Mouse (Mus musculus) lung, postnatal 36 days (tissue): ENCODE measurements around the gene Tigar.

Experiments used
- DNase-seq: peaks from one replicate; pipeline ENCODE4 v3.0.0; 2022; ENCODE audit warnings: mixed read lengths

Gene Tigar

DNA sequence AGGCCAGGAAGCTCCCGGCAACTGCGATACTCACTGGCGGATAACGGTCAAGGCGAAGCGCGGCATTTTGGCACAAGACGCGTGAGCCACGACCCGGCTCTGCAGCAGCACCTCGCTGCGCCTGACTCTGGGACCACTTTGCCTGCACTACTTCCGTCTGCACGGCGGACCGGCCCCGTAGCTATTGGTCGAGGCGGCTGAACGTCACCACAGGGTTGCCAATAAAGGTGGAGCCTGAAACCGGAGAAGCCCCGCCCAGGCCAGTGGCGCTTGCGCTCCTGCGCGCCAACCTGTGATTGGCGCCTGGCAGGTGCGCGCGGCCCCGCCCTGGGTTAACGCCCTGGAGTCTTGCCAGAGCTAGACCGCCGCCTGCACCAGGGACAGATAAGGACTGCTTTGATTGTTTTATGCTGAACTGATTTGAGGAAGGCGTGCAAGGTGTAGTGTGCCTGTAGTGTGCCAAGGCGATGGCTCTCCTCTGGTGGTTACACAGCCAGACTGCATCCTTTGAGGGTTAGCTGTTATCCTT lies at the start of gene Tigar:
TSS of gene Tigar (minus strand) at position 156 of the 529 bp plus-strand sequence.
- DNase-seq: peak; percentile 97

DNA sequence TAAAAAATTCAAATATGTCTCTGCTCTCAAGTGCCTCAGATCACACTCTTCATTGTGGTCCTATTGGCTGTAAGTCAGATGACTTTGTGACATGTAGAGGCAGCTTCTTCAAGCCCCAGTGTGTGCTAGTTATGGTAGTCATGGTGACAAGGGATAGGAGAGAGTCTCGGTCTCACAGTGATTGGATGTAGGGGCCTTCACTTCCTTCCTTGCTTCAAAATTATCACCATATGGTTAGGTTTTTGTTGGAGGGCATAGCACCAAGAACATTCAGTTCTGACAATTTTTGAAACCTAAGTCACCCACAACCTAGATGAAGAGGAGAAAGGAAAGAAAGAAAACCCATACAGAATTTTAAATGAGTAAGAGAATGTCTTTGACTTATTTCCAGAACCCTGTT lies 48.0 kb upstream of the Tigar start:
- DNase-seq: no peak

DNA sequence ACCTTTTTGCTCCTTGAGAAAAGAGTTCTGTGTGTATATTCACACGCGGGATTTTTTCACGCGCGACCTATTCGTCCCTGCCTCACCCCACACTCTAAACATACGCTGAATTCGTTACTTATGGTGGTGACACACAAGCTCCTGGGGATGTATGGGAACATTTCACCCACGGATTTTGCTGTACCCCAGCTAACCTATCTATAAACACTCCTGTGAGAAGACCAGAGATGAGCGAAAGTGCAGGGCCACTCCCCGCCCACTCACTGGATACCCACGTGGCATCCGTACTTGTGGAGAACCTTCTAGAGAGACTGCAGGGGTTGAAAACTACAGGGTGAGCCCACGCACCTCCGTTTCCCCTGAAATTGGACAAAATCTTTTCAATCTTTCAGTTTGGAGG lies 46.1 kb upstream of the Tigar start:
- DNase-seq: peak; percentile 62

DNA sequence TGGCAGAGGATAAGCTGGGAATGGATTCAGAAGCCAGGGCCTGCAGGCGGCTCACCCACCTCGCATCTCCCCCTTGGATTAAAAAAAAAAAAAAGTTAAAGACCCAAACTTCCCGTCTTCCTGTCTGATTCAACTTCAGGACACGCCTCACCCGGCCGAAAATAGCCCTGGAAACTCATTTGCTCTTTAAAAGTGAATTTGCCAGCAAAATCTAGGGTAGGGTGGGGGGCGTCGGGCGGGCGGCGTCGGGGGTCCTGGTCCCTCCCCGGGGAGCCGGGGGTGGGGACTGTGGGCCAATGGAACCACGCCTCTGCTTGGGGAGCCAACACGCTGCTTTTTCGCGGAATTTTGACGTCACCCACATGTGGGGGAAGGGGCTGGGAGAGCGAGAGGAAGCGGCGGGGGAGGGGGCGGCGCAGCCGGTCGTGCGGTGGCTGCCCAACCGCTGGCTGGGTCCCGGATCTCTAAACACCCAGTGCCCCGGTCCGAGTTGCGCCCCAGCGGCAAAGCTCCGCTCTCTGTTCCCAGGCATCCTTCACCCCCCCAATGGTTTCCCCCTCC lies 45.4 kb upstream of the Tigar start:
- peak; percentile 82 for DNase-seq

DNA sequence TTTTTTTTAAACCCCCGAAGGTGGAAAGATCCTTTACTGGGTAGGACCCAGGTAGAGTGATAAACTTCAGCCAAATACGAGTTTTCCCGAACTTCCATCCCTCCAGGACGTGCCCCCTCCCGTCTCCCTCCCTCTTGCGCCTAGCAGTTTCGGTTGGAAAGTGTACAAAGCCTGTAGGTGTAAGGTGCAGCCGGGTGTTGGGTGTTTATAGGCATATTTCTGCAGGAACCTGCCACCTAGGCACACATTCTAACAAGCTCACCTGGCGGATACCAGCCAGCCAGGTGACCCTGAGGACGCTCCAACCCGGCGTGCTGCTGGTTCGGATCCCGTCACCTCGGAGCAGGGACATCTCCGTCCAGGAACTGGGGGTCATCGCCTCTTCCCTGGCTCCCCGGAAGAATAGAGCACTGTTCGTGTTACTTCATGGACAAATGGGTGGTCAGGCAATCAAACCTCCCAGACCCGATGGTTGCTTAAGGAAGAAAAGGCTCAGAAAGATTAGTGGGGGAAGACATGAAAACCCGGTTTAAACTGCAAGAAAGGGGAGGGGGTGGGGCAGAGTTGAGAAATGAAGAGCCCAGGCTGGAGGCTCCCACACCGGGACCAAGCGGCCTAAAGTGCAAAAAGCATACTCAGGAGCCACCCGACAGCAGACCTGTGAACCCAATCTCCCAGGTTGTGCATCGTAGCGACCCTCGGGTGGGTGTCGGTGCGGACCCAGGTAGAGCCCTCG lies 44.8 kb upstream of the Tigar start:
- DNase-seq: no peak

DNA sequence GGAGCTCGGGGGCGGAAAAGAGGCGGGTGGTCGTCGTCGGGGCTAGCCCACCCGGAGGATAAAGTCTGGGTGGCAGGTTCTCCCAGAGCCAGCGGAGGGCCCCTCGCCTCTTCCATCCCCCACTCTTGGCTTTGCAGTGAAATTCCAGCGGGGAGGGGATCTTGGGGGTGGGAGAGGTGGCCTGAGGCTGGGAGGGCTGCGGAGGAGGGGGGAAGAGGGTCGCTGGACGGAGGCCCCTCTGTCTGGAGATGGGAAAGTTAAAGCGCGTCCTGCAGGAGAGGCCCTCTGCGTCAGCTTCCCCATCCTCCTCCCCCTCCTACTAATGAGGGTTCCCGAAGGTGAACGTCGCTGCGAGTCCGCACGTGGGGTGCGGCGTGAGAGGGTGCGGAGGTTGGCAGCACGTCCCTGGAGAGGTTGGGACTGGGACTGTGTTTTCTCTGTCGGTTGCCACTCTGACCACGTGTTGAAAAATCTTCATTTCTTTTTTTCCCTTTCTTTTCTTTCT lies 44.0 kb upstream of the Tigar start:
- peak; percentile 62 for DNase-seq

DNA sequence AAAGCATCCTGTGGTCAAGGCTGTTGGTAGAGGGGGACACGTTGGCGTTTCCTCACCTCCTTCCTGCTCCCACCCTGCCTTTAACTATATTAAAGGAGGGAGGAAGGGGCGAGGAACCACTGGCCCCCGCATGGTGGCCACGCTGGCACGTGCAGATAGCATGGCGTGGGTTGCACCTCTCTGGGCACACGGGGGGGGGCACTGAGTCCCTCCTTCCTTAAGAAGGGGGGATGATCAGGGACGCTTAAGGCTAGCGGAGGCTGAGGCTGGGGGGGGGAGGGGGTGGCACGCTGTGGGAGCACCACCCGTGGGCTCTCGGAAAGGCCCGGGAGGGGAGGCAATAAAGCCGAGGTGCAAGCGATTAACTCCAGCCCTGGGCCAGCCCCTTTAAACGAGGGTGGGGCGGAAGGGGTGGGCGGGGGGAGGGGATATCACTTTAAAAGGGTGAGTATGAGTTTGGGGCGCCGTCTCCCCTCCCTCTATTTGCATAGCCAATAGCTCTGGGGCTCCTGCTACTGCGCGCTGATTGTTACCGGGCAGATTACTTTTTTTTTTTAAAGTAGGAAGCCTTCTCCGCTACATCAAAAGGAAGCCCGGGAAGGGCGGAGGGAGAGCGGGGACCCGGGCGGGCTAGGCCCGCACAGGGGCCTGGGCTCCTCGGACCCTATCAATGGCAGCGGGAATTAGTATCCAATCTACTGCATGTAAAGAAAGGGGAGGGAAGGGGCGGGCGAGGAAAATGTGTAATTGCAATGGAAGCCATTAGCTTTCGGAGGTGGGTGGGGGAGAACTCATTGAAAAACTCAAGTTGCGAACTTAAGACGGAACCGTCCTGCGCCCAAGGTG lies 43.0 kb upstream of the Tigar start, which contains the start of gene Ccnd2:
TSS of gene Ccnd2 (minus strand) at position 88 of the 846 bp plus-strand sequence.
- peak; percentile 92 for DNase-seq

DNA sequence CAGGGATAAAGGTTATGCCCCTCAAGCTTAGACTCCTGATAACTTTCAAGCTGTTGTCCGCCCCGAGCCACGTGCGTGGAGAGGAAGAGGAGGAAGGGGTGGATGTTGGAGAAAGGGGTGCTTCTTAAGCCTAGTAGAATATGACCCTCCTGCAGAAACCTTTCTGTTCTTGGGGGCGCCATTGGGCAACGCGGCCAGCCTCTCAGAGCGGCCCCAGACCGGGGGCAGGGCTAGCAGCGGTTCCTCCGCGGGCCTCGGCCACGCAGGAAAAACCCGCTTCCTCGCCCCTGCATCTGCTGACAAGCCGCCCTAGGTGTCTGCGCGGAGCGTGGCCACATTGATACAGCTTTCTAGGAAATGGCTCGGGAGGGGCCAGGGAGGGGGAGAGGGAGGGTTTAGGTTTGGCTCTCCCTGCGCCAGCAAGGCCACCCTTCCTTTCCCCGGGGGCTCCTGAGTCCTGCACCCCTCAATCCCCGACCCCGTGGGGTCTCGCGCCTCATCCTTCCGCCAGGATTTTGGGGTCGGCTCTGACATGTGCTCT lies 42.3 kb upstream of the Tigar start:
- peak; percentile 61 for DNase-seq

DNA sequence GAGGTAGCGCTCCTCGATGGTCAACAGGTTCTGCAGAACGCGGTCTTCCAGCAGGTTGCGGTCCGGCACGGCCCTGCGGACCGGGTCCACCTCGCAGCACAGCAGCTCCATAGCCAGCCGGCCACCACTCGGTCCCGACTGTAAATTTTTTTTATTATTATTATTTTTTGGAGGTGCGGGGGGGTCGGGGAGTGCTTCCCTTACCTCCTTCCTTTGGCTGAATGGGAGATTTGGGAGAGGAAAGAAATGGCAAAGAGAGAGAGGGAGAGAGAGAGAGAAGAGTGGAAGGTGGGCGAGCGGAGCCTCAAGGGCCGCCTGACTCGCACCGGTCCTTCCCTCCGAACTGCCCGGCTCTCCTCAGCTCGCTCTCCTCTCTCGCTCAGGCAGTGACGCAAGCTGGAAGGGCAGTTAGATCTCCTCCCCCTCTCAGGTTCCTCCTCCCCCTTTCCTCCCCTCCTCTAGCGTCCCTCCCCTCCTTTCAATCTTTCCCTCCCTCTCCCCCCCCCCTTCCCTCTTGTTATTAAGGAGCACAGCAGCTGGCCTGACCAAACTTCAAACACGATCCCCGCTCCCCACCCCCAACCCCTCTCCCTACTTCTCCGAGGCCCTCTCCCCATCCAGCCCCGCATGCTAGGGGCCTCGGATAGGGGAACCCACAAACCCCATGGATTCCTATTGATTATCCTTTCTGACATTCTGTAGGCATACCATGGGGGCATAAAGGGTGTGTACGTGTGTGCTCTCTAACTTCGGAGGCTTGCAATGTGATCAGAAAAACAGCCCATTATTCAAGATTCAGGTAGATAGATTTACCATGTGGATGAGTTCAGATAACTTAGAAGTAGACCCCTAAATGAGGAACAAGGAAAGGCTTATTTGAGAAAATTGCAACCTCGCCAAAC lies 41.6 kb upstream of the Tigar start:
- DNase-seq: peak; percentile 91

DNA sequence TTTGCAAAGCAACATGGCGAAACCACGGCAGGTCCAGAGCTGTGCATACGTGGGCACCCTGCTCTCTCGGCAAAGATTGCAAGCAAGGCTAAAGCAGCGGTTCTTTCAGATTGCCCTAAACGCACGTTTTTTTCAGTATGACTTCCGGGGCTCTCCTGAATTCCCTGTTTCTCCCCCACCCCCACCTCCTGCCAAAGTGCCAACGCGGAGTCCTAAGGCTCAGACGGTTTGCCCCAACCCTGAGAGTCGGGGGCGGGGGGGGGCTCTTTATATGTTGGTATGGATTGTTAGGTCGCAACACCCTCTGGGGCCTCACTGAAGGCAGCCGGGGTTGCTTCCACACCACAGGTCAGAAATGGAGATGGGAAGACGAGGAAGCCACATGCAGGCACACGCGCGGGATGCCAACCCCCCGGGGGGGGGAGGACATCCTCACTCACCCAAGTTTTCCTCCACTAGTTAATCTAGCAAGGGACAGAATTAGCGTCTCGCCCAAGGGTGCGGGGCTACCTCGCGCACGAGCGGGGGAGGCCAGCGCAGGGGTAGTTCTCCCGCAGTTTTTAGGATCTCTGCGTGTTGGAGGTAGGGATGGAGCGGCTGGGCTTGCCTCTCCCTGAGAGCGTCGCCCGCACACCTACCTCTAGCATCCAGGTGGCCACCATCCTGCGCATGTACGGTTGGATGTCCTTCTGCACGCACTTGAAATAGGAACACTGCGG lies 40.7 kb upstream of the Tigar start:
- peak; percentile 38 for DNase-seq

DNA sequence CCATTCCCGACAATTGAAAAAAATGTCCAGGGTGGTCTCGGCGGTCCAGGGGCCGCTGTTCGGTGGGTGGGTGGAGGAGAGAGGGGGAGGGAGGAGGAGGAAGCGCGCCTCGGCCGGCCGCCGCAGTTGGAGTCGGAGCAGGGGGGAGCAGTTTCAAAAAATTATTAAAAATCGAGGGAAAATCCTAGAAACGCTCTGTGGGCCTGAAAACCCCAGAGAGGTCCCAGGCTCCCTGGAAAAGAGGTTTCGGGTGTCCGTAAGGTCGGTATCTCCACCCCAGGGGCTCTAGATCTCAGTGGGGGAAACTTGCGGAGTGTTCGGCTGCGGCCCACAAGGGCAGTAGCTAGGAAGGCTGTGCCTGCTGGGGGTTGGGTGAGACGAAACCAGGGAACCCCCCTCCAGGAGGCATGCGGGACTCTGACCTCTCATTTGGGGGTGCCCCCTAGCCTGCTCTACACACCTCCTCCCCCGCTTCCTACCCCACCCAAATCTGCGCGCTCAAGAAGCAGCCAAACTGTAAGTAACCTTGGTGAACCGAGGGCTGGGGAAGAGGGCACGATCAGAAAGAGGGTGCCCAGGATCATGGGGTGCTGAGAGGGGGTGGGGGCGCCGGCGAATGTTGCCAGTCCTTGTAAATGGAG lies 40.1 kb upstream of the Tigar start:
- DNase-seq: peak; percentile 31

DNA sequence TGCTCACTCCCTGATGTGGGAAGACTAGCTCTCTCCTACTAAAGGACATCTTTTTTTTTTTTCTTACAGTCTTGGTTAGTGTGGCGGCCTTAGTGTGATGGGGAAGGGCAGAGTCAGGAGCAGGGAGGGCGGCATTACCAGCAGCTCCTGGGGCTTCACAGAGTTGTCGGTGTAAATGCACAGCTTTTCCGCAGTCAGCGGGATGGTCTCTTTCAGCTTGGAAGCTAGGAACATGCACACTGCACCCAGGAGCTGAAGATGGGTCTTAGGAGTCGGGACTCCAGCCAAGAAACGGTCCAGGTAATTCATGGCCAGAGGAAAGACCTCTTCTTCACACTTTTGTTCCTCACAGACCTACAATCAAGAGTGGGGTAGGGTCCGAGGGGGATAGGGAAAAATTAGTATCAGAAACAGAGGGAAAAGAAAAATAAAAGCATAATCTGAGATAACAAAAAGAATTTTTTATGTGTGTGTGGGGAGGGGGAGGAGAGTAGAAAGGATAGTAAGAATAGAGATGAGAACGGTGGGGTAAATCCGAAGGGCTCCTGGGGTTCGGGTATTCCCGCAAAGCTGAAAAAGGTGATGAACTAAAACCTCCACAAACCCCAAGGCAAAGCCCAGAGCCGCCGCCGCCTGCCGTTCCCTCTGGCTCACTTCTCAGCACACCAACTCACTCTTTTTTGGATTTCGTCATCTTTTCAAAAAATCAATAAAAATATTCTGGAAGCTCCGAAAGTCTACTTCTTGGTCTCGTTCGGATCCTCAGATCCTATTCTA lies 39.4 kb upstream of the Tigar start:
- DNase-seq: peak; percentile 48

DNA sequence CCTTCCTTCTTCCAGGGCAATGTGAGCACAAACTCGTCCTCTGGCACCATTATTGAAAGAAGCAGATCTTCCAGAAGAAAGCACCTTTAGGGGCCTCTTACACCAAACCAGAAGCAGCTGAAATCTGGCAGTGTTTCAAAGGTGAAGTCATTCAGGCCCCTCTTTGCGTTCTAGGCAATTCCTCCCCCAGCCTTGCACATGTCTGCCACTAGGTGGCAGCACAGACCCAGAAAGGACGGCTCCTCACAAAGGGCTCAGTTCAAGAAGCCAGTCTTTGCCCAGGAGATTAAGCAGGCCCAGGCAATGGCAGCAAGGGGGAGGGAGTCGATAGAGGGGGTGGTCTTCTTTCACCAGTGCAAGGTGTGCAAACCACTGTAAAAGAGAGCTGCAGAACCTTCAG lies 38.3 kb upstream of the Tigar start:
- DNase-seq: peak; percentile 93

DNA sequence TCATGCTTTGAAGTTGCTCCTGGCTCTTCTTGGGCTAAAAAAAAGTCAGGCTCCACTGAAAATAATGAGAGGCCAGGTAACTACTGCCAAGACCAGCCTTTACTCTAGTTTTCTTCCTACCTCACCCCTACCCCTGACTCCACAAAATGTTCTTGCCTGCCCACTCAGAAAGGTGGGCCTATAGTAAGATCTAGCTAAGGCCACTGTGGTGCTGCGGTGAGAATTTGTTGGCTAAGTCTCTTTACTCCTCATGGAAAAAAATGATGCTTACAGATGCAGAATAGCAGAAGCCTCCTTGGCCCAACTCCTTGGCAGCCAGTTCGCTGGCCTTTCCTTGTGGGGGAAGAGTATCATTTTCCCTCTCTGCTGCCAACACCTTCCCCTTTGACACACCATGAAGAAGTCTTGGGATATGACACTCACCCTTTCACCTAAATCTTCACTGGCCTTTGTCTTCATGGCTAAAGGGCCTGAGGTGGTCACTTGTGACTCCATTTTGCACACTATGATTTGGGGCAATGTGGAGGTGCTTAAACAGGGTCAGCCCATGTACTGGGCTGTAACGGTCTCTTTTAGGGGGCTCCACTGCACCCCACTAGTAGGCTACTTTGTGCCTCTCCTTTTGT lies 37.1 kb upstream of the Tigar start:
- DNase-seq: no peak

DNA sequence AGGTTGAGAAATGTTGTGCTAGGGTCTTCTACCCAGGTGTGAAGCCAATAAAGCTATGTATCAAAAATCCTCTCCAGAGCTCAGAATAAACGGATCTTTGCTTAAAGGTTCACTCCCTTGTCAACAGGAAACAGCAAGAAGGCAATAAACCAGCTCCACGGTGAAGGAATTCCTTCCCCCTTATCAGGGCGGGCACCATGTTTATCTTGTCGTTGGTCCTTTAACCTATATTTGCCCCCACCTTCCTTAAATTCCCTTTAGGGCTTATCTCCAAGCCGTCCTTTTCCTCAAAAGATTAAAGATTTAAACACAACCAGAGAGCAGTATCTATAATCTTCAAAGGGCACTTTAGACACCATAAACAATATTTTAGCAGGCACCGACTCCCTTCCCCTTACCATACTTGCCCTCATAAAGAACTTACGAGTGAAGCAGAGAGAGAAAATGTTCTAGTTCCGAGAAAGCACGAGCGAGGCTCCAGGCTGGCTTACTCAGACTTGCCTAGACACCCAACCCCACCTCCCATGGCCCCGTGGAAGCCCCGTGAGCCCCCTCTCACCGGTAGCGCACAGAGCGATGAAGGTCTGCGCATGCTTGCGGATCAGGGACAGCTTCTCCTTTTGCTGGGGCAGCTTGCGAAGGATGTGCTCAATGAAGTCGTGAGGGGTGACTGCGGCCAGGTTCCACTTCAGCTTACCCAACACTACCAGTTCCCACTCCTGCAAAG lies 36.3 kb upstream of the Tigar start:
- DNase-seq: peak; percentile 51

DNA sequence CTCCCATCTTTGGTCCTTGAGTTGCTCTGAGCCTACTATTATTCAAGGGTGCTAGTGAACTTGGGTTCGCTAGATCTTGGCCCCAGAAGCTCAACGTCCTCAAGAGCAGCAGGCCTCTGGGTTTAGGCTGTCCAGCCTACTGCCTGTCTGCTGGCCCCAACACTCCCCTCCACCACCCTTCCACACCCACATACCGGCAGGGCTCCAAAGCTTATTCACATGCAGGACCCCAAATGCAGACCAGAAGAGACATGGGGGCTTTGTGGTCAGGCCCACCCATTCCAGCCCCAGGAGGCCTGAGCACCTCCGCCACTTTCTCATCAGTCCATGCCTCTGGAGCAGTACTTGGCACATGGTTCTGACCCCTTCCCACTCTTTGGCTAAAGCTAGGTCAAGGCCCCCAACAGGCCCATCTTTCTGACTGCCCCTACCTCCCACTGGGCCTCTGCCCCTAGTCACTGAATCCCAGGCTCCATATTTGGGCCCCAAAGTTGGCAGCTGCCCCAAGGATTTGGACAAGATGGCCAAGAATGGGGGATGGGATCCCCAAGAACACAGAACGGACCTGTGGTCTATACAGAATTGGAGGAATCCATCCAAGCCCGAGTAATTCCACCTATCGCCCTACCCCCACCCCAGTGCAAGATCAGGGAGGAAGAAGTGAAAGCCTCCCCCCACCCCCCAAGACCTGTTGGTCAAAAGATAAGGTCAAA lies 34.4 kb upstream of the Tigar start:
- DNase-seq: no peak

DNA sequence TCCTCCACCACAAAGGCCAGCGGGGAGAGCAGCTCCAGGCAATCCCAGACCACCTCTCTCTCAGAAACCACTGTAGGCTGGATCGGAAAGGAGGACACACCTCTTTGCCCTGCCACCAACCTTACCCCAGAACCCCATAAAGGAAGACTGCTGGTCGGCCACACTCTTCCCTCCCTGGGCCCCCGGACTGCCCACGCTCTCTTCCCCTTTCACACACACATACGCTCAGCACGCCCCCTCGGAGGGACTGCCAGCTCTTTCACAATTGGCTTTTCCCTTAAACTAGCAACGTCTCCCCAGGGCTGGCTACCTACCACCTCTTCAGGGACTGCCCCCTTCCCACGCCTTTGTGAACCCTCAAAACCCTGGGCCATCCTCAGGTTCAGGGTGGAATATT lies 33.8 kb upstream of the Tigar start:
- DNase-seq: peak; percentile 66
